Mouse (Mus musculus): Measurements from ENCODE around the gene Clec2g.
"Not testable (repeated sequence)": the region's sequence is repeated elsewhere in the genome, so short reads cannot be mapped to it uniquely, and the experiment has no call there.

The Clec2g gene

DNA sequence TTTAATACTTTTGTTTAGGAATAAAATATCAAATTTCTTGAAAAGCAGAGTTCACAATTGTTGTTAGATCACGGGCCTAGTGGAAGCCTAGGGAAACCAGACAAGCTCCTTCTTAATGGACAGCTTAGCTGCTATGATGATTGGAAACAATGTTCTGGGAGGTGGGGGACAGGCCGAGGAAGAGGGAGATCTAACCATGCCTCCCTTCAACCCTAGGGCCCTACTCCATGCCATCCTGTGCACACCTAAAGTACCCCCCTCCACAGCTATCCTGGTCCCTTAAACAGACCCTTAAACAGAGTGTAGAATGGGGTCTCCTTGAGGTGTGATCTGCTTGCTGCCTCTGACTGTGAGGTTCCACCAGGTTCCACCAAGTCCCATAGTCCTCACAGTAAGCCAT is 38.0 kb downstream of the Clec2g start:
- DNase-seq = no peak

DNA sequence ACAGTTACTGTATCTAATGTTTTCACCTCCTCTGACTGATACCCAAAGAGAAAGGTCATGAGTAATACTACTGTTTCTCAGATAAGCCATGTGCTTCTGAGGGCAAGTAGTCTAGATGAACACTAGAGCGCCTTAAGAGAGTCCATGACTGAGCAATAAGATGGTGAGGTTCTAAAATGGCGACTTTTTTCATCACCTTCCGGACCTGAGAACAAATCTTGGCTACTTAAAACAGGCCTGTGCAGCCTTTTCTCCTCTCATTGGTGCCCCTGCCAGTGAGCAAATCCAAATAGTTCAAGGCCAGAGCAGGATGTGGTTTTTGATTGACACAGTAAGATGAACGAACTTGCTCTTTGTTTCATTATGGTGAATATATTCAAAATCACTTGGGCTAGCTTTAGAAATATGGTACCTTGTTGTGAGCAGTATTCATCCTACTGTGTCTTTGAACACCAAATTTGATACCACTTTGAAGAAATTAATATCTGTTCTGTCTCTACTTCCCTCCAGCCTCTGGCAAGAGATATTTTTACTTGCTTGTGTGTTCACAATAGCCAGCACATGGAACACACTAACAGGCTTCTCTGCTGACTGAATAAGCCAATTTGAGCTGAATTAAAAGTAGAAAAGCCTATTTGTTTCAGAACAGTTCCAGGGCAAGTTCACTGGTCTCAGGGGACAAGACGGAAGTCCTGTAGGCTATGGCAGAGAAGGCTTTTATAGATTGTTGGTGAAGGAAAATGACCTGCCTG is 38.7 kb downstream of the Clec2g start:
- DNase-seq = no peak

DNA sequence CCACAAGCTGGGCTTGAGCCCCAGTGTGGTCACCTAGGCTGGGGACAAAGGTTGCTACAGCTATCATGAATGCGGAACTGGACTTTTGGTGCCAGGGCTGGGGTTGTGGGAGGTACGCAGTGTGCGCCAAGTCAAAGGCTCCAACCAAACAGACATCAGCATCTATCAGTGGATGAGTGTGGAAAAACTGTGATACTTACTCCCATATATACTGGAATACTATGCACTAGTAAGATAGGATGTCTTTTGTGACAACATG is 39.2 kb downstream of the Clec2g start:
- no peak for DNase-seq

DNA sequence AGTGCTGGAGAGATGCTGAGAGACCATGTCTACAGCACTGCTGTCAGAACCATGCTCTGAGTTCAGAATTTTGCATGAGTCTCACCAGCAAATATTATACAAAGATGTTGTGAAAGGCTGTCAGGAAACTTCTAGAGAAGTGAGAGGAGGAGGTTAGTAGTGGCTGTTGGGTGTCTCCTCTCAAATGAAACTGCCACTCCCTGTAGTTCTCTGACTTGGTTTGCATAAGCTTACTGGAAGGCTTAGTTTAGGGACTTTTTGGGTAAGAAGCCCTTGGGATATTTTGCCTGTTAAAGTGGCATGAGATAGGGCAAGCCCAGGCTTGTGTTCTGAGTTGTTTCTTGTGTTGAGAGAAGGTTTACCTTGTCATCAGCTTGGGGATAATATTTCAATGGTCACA is 40.7 kb downstream of the Clec2g start:
- DNase-seq = not testable (repeated sequence)

DNA sequence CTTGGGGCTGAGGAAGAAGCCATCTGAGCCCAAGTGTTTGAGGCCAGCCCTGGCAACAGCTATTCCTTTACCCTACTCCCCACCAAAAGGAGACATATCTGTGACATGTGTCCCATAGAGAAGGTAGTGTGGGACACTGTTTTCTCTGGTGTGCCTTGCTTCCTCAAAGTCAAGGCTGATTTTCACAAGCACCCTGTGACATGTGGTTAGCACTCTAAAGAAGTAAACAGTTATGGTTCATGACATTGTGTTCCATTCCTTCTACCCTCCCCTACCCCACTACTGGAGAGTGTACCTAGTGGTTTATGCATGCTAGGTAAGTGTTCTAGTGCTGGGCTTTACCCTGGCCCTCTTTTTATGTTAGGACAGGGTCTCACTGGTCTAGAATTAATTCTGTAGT is 42.0 kb downstream of the Clec2g start:
- no peak for DNase-seq

DNA sequence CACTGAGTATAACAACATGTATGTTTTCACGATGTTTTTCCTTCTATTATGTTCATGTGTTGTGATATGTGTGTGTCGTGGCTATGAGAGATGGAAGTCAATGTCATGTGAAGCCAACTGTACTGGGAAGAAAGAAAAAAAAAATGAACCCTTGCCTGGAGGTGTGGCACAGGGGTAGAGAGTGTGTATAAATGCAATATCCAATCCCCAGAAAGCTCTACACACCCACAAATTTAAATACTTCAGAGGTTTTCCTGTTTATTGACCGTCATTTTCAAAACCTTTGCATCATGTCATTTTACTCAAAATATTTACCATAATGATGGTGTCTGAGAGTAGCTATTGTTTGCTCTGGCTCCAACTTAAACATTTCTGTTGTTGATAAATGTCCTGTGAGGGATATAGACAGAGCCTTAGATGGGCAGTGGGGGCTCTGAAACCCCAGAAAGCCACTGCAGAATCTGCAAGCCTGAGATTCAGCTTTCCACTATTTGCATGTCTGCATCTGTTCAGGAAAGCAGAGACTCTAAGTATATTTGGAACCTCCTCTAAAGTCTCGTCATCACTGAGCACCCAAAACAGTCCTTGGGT is 47.9 kb downstream of the Clec2g start:
- not testable (repeated sequence) for DNase-seq

DNA sequence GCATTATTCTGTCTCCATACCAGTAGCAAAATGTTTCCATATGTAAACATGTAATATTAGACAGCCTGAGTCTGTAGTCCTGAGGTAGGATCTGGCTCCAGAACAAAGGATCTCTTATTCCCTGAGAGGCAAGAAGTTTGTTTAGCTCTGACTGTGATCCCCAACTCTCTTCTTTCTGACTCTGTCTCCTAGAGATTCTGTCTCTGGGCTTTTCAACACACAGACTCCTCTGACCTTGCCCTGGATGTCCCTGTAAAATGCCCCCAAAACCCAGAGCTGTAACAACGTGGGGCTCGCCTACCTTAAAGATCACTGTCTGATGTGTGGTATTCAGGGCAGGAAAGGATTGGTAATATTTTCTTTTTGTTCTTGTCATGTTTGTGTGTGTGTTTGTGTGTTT is 58.2 kb downstream of the Clec2g start:
- DNase-seq = no peak

DNA sequence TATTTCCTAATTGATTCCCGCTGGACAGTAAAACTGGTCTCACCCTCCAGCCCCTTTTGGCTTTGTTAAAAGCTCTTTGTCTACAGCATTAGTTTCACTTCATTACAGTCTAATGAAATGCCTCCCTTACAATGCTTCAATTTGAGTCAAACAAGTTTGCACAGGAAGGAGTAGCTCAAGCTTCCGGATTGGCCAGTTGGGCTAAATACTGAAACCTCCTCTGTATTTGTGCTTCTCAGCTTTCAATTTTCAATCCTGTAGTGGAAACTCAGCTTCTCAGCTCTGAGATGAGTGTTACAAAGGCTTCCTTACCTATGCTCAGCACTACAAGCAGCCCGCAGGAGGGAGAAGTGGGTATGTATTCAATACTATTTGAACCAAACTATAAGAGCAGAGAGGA is 58.6 kb downstream of the Clec2g start:
- DNase-seq = no peak

DNA sequence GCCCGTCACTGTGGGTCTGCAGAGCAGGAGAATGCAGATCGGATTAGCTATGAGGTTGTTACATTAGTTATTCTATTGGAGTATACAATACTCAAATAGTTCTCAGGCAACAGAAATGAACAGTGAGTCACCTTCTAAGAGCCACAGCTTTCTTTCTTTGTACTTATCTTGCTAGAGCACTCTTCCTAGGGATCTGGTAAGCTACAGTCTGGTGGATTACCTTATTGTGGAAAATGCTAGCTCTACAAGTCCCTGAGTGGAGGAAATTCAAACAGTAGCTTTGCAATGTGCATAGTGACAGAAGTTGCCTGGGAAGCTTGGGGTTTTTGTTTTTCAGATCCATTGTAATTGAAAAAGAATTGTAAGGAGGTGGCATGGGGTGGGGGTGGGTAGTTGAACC is 59.0 kb downstream of the Clec2g start:
- DNase-seq = no peak

DNA sequence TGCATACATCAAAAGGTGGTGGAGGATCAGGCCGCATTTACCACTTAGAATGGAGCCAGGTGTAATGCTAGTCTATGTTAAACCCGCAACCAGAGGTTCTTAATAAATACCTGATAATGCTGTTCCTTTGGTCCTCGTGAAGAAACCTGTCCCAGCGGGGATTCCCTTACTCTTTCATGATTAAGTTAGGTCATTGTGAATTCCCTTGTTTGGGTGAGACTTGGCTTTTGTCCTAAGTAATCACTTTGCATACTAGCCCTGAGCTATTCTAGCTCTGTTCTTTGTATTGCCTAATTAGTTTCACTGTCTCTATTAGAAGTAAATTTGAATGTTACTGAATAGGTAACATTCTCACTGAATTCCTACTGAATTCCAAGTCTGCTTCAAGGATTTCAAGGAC is 60.2 kb downstream of the Clec2g start:
- DNase-seq = no peak

DNA sequence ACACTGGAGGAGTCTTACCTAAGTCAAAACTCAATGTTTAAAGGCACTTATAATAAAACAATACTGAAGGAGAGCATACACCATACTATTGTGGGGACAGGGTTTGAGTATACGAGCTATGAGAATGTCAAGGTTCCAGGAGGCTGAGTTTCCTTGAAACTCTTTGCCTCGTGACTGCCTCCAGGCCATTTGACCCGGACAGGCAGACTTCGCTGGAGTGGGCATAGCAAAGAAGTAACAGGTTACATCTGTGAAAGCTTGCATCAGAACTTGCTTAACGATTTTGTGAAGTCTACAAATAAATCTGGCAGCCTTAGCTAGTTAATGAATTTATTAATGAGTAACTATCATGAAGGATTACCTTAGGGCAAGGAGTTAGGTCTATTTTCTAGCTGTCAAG is 60.6 kb downstream of the Clec2g start:
- DNase-seq = peak; percentile 29

DNA sequence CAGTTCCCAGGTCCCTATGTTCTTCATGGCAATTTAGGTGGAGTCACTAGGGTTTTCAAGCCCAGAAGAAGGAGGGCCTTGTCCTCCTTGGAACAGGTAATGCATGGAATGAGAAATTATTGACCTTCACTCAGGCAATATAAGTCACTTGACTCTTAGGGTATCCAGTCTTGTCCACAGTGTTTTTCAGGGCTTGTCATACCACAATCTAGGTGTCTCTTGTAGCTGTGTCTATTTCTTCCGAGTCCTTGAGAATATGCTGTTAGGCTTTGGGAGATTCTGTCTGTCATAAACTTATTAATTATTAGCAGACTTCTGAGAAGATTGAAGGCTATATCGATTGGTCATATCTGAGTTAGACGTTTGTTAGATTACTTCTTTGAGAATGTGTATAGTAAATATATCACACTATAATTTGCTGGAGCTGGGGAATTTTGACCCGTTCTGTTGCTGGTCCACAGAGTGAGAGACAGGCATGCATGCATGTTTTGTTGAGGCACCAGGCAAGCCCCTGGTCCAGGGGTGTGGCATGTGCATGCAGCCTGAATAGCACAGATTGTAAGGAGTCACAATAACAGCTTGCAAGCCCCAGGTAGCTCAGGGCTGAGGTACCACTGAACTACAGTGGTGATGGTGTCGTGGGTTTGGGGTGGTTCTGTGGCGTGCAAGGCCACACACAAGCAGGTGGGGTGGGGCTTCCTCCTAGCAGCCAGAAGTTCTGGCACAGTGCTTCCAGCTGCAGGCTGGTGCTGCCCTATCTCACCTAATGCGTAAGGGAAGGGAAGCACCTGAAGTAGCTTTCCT is 61.3 kb downstream of the Clec2g start:
- DNase-seq = no peak

DNA sequence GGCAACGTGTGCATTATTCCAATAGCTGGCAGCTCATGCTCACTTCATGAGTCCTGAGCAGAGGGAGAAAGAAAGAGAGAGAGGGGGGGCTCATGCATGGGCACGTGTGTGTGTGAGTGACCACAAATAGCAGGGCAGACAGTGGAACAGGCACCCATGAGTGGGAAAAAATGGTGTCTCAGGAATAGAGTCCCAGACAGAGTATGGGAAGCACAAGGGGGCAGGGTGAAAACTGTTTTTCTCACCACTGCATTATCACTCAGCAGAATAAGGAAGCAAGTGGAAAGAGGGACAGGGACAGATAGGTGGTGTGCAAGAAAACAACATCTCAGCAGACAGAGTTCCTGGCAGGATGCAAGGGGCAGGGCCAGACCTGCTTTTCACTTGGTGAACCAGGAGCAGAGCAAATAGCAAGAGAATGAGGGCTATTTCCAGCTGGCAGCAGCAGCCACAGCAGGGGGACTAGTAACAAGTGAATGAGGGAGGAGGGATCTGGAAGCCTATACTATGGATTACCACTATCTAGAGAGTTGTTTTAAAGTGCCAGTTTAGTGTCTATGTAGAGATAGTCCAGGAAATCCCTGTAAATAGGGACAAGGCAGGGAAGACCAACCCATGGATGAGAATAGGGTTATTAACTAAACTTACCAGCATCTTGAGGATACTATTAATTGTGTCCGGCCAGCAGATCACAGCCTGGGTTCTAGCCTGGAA is 62.0 kb downstream of the Clec2g start:
- no peak for DNase-seq

DNA sequence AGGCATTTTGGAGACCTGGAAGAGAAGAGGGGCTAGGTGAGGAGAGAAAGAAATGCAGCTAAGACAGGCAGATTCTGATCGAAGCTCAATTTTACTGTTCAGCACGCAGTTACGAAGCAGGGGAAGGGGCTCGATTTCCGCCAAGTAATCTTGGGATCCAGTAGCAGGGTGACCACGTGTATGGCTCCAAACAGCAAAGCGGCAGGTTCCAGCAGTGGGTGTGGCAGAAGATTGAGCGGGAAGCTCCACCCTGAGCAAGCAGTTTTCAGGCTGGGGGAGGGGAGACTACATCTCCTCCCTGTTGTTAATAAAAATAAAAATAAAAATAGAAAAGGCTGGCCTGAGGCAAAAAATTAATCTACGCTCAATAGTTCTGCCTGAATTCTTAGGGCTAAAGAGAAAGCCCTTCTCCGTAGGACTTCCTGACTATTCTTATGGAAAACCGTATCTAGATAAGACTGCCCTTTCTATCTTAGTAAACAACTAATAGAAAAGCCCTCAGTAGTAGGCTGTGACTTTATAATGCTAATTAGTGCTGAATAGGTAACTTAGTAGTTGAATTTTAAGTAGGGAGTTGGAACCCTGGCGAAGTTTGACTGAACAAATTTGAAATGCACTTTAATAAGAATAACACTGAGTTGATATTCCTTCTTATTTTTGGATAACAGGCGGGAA is 62.7 kb downstream of the Clec2g start:
- DNase-seq = peak; percentile 30

DNA sequence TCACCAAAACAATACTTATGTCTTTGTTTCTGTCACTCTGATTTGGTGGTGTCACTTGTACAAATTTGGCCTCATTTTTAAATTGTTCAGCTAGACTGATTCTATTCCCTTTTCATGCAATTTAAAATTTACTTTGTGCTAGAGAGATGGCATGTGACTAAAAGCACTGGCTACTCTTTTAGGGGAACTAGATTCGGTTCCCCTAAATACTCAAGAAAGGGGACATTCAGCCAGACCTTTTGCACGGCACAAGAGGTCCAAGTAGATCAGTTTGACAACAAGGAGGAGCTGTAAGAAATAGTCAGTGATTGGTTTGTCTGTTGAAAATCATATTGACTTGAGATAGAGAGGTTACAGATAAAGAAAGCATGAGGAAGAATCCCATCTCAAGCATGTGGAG is 67.2 kb downstream of the Clec2g start:
- no peak for DNase-seq

DNA sequence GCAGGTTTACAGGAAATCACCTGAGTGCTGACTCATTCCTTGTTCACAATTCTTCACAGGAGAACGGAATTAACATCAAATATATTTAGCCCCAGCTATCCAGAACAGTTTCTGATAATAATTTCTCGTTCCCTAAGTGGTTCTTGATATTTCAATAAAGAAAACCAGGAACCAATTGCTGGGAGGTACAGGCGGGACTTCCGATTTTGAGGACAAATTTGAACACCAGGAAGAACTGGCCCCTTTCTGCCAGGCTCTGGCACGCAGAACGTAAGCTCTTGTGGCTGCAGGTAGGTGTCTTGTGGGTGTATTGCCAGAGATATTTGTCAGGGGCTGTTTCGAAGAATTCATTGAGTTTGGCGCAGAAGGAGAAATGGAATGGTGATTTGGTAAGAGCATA is 74.4 kb downstream of the Clec2g start:
- no peak for DNase-seq

DNA sequence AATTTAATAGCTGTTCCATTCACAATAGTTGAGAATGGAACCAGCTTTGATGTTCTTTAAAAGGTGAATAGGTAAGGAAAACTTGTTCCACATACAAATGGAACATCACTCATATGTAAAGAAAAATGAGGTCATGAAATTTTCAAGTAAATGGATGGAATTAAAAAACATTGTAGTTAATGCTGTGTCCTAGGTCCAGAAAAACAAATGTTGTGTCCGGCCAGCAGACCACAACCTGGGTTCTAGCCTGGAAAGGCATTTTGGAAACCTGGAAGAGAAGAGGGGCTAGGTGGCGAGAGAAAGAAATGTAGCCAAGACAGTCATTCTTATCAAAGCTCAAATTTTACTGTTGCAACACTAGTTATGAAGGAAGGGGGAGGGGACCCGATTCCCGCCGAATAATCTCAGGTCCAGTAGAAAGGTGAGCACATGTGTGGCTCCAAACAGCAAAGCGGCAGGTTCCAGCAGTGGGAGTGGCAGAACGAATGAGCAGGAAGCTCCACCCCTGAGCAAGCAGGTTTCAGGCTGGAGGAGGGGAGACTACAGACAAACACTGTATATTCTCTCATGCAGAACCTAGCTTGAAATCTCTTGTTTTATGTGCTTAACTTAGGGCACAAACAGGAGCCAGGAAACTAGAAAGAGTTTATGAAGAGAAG is 75.8 kb downstream of the Clec2g start:
- DNase-seq = peak; percentile 12

DNA sequence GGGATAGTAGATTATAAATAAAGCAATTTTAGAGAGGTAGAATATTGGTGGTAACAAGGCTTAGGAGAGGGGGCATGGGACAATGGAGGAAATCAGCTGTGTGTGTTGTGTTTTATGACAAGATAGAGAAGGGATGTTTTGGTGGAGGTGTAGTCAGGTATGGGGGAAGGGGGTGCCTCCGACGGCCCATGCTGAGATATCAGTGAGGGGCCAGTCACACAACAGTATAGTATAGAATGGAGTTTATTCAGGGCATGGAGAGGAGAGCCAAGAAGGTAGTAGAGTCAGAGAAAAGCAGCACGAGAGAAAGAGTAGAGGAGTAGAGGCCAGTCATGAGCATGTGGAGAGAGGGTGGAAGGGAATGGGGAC is 76.3 kb downstream of the Clec2g start:
- DNase-seq = no peak

DNA sequence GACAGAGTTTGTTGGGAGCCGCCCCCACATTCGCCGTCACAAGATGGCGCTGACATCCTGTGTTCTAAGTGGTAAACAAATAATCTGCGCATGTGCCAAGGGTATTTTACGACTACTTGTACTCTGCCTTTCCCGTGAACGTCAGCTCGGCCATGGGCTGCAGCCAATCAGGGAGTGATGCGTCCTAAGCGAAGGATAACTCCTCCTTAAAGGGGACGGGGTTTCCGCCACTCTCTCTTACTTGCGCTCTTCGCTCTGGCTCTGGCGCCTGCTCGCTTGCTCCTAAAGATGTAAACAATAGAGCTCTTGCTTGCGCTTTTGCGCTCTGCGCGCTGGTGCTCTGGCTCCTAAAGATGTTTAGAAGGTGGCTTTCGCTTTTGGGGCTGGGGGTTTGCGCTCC is 77.8 kb downstream of the Clec2g start:
- not testable (repeated sequence) for DNase-seq

DNA sequence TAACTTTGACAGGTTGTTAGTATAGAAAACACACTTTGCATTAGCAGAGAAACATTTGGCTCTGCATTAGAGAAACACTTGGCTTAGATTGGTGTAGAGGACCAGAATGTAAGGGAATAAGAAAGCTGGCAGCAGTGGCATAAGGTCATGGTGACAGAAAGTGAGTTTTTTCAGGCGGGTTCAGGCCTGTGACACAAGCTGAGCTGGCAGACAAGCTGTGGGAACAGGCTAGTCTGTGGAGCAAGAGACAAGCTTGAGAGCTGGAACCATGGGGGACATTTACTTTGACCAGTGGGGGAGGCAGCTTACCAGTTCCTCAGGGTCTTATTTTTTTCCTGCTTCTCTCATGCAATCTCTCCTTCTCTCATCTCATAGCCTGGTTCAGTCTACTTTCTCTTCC is 78.8 kb downstream of the Clec2g start:
- DNase-seq = no peak

DNA sequence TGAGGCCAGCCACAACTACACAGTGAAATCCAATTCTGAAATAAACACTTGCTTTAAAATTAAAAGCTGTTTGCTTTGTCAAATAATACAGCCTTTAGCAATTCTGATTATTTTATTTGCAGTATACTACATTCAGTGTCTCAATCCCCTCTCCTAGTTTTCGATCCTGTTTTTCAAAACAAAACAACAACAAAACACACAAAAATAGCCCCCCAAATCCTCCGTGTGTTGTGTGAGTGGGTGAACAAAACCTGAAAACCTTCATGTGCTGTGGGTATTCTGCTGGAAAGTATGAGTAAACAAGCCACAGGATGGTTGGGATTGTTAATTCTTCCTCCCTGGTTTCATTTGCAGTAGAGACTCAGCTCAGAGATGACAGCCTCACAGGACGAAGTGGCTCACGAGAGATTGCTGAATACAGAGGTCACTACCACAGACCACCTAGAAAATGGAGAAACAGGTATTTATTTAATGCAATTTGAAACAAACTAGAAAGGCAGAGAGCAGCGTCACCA is 79.6 kb downstream of the Clec2g start:
- no peak for DNase-seq

DNA sequence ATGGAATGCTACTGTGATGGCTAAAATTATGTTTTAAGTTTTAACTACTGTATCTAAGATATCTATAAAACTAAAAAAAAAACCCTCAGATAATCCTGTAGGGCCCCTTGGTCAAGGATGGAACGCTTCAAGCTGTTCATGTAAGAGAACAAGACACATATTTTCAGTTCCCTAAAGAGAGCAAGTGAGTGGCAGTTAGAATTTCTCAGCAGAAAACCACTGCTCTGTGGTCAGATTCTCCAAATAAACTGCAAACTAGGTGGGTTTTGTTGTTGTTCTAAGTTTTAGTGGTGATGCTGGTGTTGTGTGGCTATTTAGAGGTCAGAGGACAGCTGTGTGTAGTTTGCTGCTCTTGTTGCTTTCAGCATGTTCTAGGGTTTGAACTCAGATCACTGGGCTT is 80.2 kb downstream of the Clec2g start:
- no peak for DNase-seq
